Mouse (Mus musculus) layer of hippocampus, postnatal 10 days (tissue): ENCODE data around the gene Trpc4. TPM values are rescaled to one million over a fixed set of nuclear protein-coding genes. Genes with fewer than 3 reads are reported as not detected.

Experiments
- DNase-seq, 2 experiments: peaks; one replicate each; pipeline ENCODE4 v3.0.0; 2021; ENCODE audit warnings: low spot score in 2 of 2
- total RNA-seq, 2 experiments: library from RNA; stranded (reverse); gene quantifications; 2 replicates each; pipeline ENCODE4 v1.2.3; 2021

The Trpc4 gene
- total RNA-seq, 2 experiments from 2014 or later = 58.7 to 59.8 TPM

DNA sequence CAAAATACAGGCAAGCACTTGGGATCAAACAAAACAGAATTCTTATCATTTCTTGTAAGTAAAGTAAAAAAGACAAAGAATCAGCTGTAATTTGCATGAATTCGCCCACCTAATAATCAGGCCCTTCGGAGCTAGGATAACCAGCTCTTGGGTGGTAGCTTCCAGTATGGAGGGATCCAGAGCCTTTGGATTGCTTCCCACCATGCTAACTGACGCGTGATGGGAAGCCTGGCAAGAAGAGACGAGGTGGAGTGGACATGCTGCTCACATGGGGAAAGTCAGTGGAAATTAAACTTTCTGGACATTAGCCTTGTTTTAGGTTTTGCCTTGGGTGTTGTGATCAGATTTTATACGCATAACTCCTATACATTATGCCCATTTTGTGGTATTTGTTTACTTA lies 93.5 kb downstream of the Trpc4 start:
- no peak for DNase-seq

DNA sequence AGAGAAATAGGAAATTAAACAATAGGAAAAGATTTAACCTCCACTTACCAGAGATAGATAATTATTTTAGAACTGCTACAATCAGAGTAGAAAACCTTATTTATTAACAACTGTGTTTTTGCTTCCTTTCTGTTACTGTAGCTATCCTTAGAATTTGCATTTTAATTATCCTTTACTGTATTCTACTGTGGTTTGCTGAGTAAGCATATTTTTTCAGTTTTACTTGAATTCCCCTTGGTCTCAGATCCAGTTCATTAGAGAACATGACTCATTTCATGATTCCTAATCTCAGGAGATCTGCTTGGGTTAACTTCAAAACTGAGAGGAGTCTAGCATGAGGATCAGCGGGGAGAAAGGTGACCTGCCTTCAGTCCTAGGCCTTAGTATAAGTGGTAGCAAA lies 111.1 kb downstream of the Trpc4 start:
- DNase-seq = no peak

DNA sequence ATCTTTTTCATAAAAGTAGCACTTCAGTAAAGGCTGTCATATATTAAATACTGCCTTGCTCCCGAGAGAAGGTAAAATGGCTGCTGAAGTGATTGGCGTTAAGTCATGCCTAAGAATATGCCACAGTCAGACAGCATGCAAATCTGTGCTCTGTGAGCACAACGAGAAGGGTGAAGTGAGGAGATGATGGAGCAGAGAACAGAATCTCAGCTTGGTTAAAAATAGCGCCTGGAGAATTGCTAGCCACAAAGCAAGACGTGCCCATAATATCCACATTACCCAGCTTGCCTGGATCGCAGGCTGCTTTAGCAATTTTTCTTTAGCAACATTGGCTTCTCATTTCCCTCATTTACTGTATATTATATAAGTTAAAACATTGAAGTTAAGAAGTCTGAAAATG lies 113.3 kb downstream of the Trpc4 start:
- no peak for DNase-seq

DNA sequence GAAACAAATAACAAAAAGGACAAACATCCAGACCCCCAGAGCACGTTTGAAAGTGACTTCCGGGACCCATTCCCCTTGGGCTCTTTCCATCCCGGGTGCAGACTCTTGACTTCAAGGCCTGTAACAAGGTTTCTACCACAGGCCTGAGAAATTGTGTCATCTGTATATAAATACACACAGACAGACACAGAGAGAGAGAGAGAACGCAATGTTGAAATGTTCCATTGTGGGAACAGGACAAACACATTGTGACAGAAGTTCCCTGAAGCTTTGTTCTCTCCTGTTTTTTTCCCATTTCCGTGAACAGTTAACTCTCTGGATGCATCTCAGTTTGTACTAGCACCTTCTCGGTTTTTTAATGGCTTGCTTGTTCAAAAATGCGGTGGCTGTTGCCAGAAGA lies 118.8 kb downstream of the Trpc4 start:
- DNase-seq = no peak

DNA sequence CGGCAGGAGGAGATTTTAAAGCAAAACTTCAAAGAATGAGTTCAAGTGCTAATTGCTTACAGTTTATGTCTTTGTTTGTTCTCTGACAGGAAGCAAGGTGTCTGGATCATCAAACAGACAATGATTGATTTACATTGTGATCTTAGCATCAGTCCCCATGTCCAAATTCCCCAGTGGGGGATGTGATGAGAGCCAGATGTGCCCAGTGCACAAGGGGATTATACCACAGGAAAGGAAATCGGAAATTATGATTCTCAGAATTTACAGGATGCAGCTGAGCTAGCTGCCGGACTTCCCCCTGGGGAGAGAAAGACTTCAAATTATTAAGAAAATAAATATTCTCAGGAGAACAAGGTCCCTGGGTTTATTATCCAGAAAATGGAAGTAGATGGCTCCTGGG lies 133.9 kb downstream of the Trpc4 start:
- no peak for DNase-seq

DNA sequence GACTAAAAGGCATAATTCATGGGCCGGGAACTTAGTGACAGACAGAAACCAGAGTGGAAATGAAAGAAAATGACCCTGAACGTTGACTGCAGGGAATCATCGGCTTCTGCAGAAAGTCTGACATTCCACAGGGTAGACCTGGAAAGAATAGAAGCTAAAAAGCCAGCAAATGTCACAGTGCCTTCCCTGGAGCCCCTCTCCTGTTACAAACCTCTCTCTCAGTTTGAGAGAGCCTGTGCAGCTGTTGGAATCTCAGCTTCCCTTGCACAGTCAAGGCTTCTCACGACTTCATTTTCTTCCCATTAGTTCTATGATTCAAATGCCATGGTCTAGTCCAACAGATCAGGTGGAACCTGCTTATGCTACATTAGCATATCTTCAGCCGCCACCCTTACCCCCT lies 154.8 kb downstream of the Trpc4 start:
- no peak for DNase-seq

DNA sequence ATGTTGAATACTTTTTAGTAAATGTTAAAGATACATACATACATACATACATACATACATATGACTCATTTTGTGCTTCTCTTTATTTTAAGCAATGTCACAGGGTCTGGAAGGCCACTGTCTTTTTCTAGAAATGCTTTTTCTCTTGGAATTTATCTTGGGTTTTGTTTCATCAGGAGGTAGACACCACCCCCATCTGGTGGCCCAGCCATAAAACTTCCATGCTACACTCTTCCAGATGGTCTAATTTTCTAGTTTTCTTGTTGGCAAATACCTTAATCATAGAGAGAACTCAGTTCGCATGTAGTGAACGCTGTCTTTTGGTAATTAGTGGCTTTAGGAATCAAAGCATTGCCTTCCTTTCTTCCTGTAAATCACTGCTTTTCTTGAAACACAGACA lies 158.2 kb downstream of the Trpc4 start:
- peak in 1 of 2 experiments; percentile 37 for DNase-seq

DNA sequence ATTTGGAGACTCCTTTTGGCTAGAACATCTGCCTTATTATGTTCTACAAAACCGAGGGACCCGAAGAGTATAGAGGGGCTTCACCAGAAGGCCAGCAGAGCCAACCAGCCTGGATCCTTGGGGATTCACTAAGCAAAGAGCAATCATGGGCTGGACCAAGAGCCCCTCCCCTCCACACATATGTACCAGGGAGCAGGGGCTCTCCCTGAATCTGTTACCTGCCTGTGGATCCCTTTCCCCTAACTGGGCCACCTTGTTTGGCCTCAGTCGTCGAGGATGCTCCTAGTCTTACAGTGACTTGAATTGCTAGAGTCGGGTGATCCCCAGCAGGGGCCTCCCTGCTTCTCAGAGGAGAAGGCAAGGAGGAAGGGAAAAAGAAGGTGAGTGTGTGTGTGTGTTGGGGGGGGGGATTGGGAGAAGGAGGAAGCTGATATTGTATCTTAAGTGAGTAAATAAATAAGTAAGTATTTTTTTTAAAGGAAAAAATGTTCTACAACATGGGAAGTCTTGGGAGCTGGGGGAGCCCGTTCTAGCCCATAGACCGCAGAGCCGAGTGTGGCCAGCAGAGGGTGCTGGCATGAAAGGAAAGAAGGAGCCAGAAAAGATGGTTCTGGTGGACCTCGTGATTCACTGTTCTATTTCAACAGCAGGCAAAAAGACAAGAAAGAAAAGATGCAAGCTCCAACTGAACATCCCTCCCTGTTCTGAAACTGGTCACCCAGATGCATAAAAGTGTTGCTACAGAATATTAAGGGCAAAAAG lies 197.2 kb downstream of the Trpc4 start:
- peak; percentile 79 to 80 for DNase-seq

DNA sequence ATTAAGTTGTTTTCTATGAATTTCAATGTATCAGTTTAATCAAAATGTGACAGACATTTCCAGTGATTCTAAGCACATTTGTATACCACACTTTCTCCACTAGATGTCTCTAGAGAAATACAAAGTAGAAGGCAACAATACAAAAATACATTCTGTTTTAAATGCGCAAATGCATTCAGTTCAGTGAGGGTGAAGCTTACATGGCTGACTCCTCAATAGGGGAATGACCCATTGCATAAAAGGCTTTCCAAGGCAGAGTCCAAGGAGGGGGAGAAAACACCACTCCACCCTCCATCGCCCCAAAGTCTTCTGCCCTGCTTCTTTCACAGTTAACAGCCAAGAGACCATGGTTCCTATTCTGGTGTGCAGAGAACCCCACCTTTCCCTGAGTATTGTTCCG lies 201.7 kb downstream of the Trpc4 start:
- DNase-seq = peak in 1 of 2 experiments; percentile 10

DNA sequence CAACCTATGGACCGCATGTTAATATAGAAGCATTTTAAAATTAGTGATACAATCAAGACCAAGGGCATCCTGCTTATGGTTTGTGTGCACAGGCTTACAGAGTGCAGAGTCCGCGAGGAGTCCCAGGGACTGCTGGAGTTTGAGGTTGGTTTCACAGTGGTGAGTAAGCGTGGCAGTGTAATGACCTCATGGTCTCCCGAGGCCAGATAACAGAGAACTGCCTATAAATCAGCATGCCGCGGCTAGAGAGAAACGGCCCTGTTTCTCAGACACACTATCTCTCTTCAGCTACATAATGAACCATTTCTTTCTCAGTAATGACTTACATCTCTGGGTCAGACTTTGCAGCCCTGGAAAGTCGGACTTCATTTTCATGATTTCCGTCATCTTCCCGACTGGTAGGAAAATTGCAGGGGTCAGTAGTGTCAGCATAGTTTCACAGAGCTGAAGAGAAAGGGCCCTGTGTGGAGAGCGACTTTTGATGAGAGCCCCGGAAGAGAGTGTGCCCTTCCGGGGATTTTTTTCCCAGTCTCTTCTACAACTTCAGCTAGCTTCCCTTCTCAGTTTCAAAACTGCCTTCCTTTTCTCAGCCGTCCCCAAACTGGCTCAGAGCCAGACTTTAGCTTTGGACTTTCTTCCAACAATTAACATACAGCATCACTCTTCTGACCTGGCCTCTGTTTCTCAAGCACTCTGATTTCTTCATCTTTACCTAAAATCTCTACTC lies 202.8 kb downstream of the Trpc4 start:
- DNase-seq = no peak

DNA sequence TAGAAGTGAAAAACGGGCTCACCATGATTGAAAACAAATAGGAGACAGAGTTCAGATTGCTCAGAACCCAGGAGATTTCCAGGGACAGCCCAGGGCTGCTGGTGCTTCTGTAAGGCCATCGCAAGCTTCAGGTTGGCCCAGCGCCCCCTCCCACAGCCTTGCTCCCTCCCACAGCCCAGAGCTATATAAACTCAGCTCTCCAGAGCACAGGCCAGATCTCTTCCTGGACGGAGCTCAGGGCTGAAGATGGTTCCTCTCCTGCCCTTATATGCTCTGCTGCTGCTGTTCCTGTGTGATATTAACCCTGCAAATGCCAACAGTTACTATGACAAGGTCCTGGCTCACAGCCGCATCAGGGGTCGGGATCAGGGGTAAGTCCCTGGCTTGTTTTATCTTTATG lies 205.1 kb downstream of the Trpc4 start, which contains the start of gene Postn:
Gene Postn (plus strand): TSS at position 213 of the 400 bp plus-strand sequence.
- DNase-seq = no peak

DNA sequence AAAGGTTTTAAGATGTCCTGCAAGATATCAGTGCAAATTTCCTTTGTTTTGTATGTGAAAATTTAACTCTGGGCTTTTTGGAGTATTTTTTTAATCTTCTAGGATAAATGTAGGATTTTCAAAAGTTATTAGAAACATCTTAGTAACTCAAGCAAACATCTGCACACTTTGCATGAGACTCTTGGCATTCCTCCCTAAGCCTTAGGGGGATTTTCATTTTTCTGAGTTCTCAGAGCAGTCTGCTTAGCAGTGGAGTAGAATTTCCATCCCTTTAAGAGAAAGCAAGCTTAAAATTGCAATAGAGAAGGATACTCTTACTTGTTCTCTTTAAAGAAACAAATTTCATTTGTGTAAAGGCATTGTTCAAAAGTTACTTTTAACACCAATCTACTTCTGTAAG lies 205.8 kb downstream of the Trpc4 start:
- DNase-seq = no peak

Other genes starting within 250 kb of the Trpc4 start
- 1 to 10 TPM; 4.6 to 5.2 TPM for gene Postn, start 205.1 kb downstream of the Trpc4 start, total RNA-seq